ENCODE assay signal across 7 mouse cellular contexts in genomic region chr1:182763716-182764461, GRCm38 (mm10). TPM values are rescaled to one million over a fixed set of nuclear protein-coding genes. Genes with fewer than 3 reads are reported as not detected.
A peak's percentile ranks its signal among the peaks of the same experiment; 100 is the strongest.
DNase-seq lines count a peak whose midpoint lies in the region; ATAC-seq and TF ChIP-seq lines count a peak whose summit lies in the region.

Susd4 (plus strand) TSS chr1:182763860.

- H3K9me3 ChIP-seq in limb, embryonic 10.5 days (replicated peaks) = no peaks in the 10 kb centered on the region
- no peaks in the 10 kb centered on the region for H3K9me3 ChIP-seq in midbrain, embryonic 11.5 days (ENCODE audit: control insufficient read depth, low read length)

- peak within 1 kb of the TSS; percentile 72 for H3K9ac ChIP-seq in midbrain, embryonic 11.5 days (ENCODE audit: low read length)

- peaks cover 25% of the 10 kb centered on the region for H3K4me1 ChIP-seq in limb, embryonic 10.5 days
- H3K4me1 ChIP-seq in midbrain, embryonic 11.5 days (ENCODE audit: control insufficient read depth, insufficient read depth, low read length) = peaks cover 10% of the 10 kb centered on the region
- H3K4me1 ChIP-seq in spleen, adult 2 months (ENCODE audit: control insufficient read depth, insufficient read depth, insufficient read length) = peaks cover 3% of the 10 kb centered on the region; the same call in 1 of the 2 replicates

- peak; percentile 43 to 81 for DNase-seq in adrenal gland, adult (ENCODE audit: inconsistent age in 2 of 2, low spot score in 1 of 2)
- DNase-seq in cerebellum, postnatal 10 days = peak; percentile 88 to 90
- DNase-seq in frontal cortex, postnatal 25 days (ENCODE audit: low spot score in 2 of 2) = peak; percentile 71 to 77
- peak; percentile 28 for DNase-seq in kidney, adult 11 months
- peak; percentile 79 for DNase-seq in limb, embryonic 10.5 days (ENCODE audit: low spot score)
- DNase-seq in midbrain, embryonic 11.5 days (ENCODE audit: low spot score, missing footprints) = peak; percentile 97
- peak in 1 of 2 experiments; percentile 26 for DNase-seq in spleen, adult 2 months (ENCODE audit: low read depth in 1 of 2, low spot score in 2 of 2)

- peak within 1 kb of the TSS; percentile 71 for H3K4me3 ChIP-seq in limb, embryonic 10.5 days
- peak within 1 kb of the TSS; percentile 63 for H3K4me3 ChIP-seq in midbrain, embryonic 11.5 days (ENCODE audit: low read depth, low read length)
- peak within 1 kb of the TSS; percentile 49 for H3K4me3 ChIP-seq in spleen, adult 2 months (ENCODE audit: extremely low read depth, insufficient read depth, insufficient read length)

- H3K36me3 ChIP-seq in limb, embryonic 10.5 days = no peaks in the 10 kb centered on the region
- no peaks in the 10 kb centered on the region for H3K36me3 ChIP-seq in midbrain, embryonic 11.5 days (ENCODE audit: control insufficient read depth, insufficient read depth, low read length)
- no peaks in the 10 kb centered on the region for H3K36me3 ChIP-seq in spleen, adult 2 months (ENCODE audit: control insufficient read depth, insufficient read depth, low read length)

- H3K27me3 ChIP-seq in limb, embryonic 10.5 days (ENCODE audit: low read depth, poor library complexity, severe bottlenecking) = peaks cover 58% of the 10 kb centered on the region
- no peaks in the 10 kb centered on the region; the same call in 1 of the 2 replicates for H3K27me3 ChIP-seq in midbrain, embryonic 11.5 days (ENCODE audit: control insufficient read depth, insufficient read depth, low read length)
- H3K27me3 ChIP-seq in spleen, adult 2 months (ENCODE audit: control insufficient read depth, insufficient read depth, low read length) = peaks cover 4% of the 10 kb centered on the region; the same call in 1 of the 2 replicates

- ATAC-seq in midbrain, embryonic 11.5 days (ENCODE audit: low FRiP score) = peak; percentile 91

- under 1% methylated on average over 92 of the region's 95 CpGs for WGBS in limb, embryonic 10.5 days
- WGBS in midbrain, embryonic 11.5 days = under 1% methylated on average over 77 of the region's 95 CpGs
- WGBS in spleen, adult 2 months = under 1% methylated on average over 81 of the region's 95 CpGs

- TF ChIP-seq POLR2A in spleen, adult 2 months (IDR thresholded peaks at IDR 0.05; ENCODE audit: low read depth, low read length) = no peak

- TF ChIP-seq CTCF in spleen, adult 2 months (IDR thresholded peaks at IDR 0.05; ENCODE audit: extremely low read depth, insufficient read depth, insufficient read length, insufficient replicate concordance) = no peak

- peak within 1 kb of the TSS; percentile 93 for H3K4me2 ChIP-seq in midbrain, embryonic 11.5 days

- H3K27ac ChIP-seq in limb, embryonic 10.5 days = peak within 1 kb of the TSS; percentile 72
- H3K27ac ChIP-seq in midbrain, embryonic 11.5 days (ENCODE audit: low read depth, low read length) = peak within 1 kb of the TSS; percentile 59
- no peak within 1 kb of the TSS for H3K27ac ChIP-seq in spleen, adult 2 months (ENCODE audit: insufficient read depth, low read length)

RNA-seq across cellular contexts. Expression of gene Susd4, which starts in this region (rescaled TPM):
- 11.5 and 11.7 TPM in 2 replicates for polyA plus RNA-seq in limb, embryonic 10.5 days (2016; fragmentation: Nextera tagmentation; extraction: Ambion mirVana)
- 22.4 and 23.0 TPM in 2 replicates for polyA plus RNA-seq in midbrain, embryonic 11.5 days (2014; fragmentation: Nextera tagmentation; extraction: Ambion mirVana)
- 0.46 and 0.54 TPM in 2 replicates for polyA plus RNA-seq in spleen, adult 2 months (2012; rRNA removed)
